Mouse (Mus musculus): Measurements from ENCODE around the gene Rcc1l. TPM values are rescaled to one million over a fixed set of nuclear protein-coding genes. Genes with fewer than 3 reads are reported as not detected.
A peak's percentile ranks its signal among the peaks of the same experiment; 100 is the strongest.

Rcc1l gene
- polyA plus RNA-seq, 1 experiment from 2014 or later, result 23.8 TPM

DNA sequence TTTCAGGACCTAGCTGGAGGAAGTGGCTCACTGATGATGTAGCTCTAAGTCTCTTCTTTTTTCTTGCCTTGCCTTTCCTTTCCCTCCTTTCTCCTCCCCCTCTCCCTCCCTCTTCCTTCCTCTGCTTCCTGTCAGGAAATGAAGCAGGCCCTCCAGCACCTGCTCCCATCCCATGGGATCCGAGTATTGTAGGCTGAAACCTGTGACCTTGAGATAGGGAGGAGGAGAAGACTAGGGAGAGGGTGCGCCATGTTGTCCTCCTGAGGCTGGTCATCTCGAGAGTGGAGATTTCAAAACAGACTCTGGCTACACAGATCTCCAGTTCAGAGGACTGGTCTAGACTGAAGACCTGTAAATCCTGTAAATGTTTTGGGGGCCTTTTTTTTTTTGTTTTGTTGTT lies 5.6 kb upstream of the Rcc1l start:
- Histone ChIP-seq H3K9me3 (ENCODE audit: control insufficient read depth, low read depth, low read length) (no peaks in the 10 kb centered on the region), H3K4me3 (ENCODE audit: low read depth, low read length) (no peak overlapping the region), H3K36me3 (ENCODE audit: control insufficient read depth, insufficient read depth, low read length) (no peaks in the 10 kb centered on the region), H3K27me3 (ENCODE audit: control insufficient read depth, insufficient read depth, low read length) (no peaks in the 10 kb centered on the region), H3K27ac (ENCODE audit: low read length) (no peak overlapping the region), H3K4me2 (replicated peaks; ENCODE audit: low read depth, low read length) (no peak overlapping the region), H3K4me1 (ENCODE audit: control insufficient read depth, insufficient read depth, low read length) (peaks cover 13% of the 10 kb centered on the region), H3K9ac (replicated peaks; ENCODE audit: low read depth, low read length) (no peak overlapping the region)
- ATAC-seq (ENCODE audit: insufficient number of reproducible peaks, insufficient read depth, low FRiP score, low read depth), result no peak
- 59% methylated on average over 3 of the region's 3 CpGs for WGBS

DNA sequence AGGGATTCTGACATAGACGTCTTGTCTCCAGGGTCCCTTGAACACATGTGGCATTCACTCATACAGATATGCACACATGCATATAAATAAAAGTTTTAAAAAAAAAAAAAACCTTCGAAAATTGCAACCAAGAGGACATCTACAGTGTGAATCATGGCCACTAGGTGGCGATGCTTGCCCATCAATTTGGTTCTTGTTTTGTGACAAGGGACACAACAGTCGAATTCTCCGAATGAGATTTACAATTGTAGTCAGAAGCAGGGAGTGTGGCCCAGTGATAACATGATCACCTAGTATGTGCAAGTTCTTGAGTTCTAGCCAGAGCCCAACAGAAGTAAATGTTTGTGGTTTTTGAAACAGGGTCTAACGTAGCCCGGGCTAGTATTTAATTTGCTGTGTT lies 3.3 kb upstream of the Rcc1l start:
- 20% methylated on average over 7 of the region's 7 CpGs for WGBS
- Histone ChIP-seq H3K27ac (ENCODE audit: low read length) (no peak overlapping the region), H3K27me3 (ENCODE audit: control insufficient read depth, insufficient read depth, low read length) (no peaks in the 10 kb centered on the region), H3K4me3 (ENCODE audit: low read depth, low read length) (no peak overlapping the region), H3K4me2 (replicated peaks; ENCODE audit: low read depth, low read length) (no peak overlapping the region), H3K9me3 (ENCODE audit: control insufficient read depth, low read depth, low read length) (no peaks in the 10 kb centered on the region), H3K36me3 (ENCODE audit: control insufficient read depth, insufficient read depth, low read length) (no peaks in the 10 kb centered on the region), H3K4me1 (ENCODE audit: control insufficient read depth, insufficient read depth, low read length) (peaks cover 21% of the 10 kb centered on the region), H3K9ac (replicated peaks; ENCODE audit: low read depth, low read length) (no peak overlapping the region)
- ATAC-seq (ENCODE audit: insufficient number of reproducible peaks, insufficient read depth, low FRiP score, low read depth), result no peak

DNA sequence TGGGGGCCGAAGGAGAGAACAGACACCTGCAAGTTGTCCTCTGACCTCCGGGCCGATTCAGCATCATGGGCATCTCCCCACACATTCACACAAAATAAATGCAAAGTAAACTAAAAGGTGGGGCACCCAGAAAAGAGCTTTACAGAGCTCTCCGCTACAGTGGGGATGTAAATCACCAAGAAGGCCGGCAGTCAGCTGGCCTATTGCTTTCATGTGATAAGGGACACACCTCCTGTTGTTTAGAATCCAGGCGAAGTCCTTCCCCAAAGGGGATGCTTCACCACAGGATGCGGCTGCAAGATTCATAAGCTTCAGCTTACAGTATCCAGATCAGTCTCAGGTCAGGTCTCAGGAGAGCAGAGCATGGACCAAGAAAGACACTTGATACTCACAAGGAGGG lies 2.0 kb upstream of the Rcc1l start:
- H3K9ac ChIP-seq (replicated peaks; ENCODE audit: low read depth, low read length), result no peak overlapping the region
- H3K4me2 ChIP-seq (replicated peaks; ENCODE audit: low read depth, low read length), result no peak overlapping the region
- H3K9me3 ChIP-seq (ENCODE audit: control insufficient read depth, low read depth, low read length), result no peaks in the 10 kb centered on the region
- 76% methylated on average over 7 of the region's 7 CpGs for WGBS
- H3K36me3 ChIP-seq (ENCODE audit: control insufficient read depth, insufficient read depth, low read length), result no peaks in the 10 kb centered on the region
- H3K27me3 ChIP-seq (ENCODE audit: control insufficient read depth, insufficient read depth, low read length), result no peaks in the 10 kb centered on the region
- ATAC-seq (ENCODE audit: insufficient number of reproducible peaks, insufficient read depth, low FRiP score, low read depth), result no peak
- H3K27ac ChIP-seq (ENCODE audit: low read length), result no peak overlapping the region
- no peak overlapping the region for H3K4me3 ChIP-seq (ENCODE audit: low read depth, low read length)
- H3K4me1 ChIP-seq (ENCODE audit: control insufficient read depth, insufficient read depth, low read length), result peaks cover 20% of the 10 kb centered on the region

DNA sequence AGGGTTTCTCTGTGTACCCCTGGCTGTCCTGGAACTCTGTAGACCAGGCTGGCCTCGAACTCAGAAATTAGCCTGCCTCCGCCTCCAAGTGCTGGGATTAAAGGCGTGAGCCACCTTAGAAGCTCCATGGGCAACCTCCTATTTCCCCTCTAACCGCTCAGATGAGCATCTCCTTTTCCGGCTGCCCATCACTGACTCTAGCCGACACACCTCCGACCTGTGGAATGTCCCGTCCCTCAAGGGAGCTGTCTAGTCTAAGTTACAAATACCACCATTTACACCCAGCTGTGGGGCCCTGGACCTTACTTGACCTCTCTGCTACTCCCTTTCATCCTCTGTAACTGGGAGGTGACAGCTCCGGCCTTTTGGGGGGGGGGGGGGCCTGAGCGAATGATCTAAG lies 878 bp downstream of the Rcc1l start:
- Histone ChIP-seq H3K27ac (ENCODE audit: low read length) (peak overlapping the region; percentile 83), H3K4me2 (replicated peaks; ENCODE audit: low read depth, low read length) (peak overlapping the region; percentile 83), H3K4me3 (ENCODE audit: low read depth, low read length) (peak overlapping the region; percentile 94), H3K27me3 (ENCODE audit: control insufficient read depth, insufficient read depth, low read length) (no peaks in the 10 kb centered on the region), H3K4me1 (ENCODE audit: control insufficient read depth, insufficient read depth, low read length) (peaks cover 8% of the 10 kb centered on the region; the same call in 1 of the 2 replicates), H3K9me3 (ENCODE audit: control insufficient read depth, low read depth, low read length) (no peaks in the 10 kb centered on the region), H3K36me3 (ENCODE audit: control insufficient read depth, insufficient read depth, low read length) (no peaks in the 10 kb centered on the region; the same call in 1 of the 2 replicates), H3K9ac (replicated peaks; ENCODE audit: low read depth, low read length) (peak overlapping the region; percentile 74)
- ATAC-seq (ENCODE audit: insufficient number of reproducible peaks, insufficient read depth, low FRiP score, low read depth), result no peak
- WGBS, result 8% methylated on average over 10 of the region's 10 CpGs

DNA sequence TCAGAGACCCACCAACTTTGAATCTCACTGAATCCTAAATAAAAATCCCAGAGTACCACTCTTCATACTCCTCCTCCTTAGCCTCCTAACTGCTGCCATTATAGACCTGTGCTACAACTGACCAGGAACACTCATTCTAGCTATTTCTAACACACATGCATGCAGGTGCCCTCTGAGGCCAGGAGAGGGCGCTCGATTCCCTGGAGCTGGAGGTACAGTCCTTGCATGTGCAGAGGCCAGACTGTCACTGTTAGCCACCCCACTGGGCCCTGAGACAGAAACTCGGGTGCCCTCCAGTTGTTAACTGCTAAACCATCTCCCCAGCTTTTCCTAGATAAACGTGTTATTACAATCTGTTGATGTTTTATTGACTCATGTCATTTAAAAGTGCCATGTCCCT lies 3.4 kb downstream of the Rcc1l start:
- H3K4me1 ChIP-seq (ENCODE audit: control insufficient read depth, insufficient read depth, low read length), result peaks cover 8% of the 10 kb centered on the region; the same call in 1 of the 2 replicates
- no peak overlapping the region for H3K9ac ChIP-seq (replicated peaks; ENCODE audit: low read depth, low read length)
- H3K4me3 ChIP-seq (ENCODE audit: low read depth, low read length), result no peak overlapping the region
- no peak overlapping the region for H3K4me2 ChIP-seq (replicated peaks; ENCODE audit: low read depth, low read length)
- no peaks in the 10 kb centered on the region for H3K27me3 ChIP-seq (ENCODE audit: control insufficient read depth, insufficient read depth, low read length)
- no peak for ATAC-seq (ENCODE audit: insufficient number of reproducible peaks, insufficient read depth, low FRiP score, low read depth)
- H3K27ac ChIP-seq (ENCODE audit: low read length), result no peak overlapping the region
- H3K9me3 ChIP-seq (ENCODE audit: control insufficient read depth, low read depth, low read length), result no peaks in the 10 kb centered on the region
- peaks cover 5% of the 10 kb centered on the region; the same call in 1 of the 2 replicates for H3K36me3 ChIP-seq (ENCODE audit: control insufficient read depth, insufficient read depth, low read length)
- WGBS, result 37% methylated on average over 4 of the region's 4 CpGs

DNA sequence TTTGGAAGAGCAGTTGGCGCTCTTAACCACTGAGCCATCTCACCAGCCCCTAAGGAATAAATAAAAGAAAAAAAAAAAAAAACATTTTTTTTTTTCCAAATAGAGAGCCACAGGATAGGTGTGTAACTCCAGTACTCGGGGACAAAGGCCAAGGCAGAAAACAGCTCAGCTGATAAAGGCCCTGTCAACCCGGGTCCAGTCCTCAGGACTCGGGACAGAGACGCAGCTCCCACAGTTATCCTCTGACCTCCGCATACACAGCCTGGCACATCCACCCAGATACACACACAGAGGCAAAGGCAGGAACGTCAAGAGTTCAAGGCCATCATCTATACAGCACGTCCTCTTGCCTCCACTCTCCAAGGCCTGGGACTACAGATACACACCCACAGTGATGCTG lies 6.4 kb downstream of the Rcc1l start:
- peaks cover 2% of the 10 kb centered on the region; the same call in 1 of the 2 replicates for H3K4me1 ChIP-seq (ENCODE audit: control insufficient read depth, insufficient read depth, low read length)
- H3K36me3 ChIP-seq (ENCODE audit: control insufficient read depth, insufficient read depth, low read length), result peaks cover 10% of the 10 kb centered on the region; the same call in 1 of the 2 replicates

DNA sequence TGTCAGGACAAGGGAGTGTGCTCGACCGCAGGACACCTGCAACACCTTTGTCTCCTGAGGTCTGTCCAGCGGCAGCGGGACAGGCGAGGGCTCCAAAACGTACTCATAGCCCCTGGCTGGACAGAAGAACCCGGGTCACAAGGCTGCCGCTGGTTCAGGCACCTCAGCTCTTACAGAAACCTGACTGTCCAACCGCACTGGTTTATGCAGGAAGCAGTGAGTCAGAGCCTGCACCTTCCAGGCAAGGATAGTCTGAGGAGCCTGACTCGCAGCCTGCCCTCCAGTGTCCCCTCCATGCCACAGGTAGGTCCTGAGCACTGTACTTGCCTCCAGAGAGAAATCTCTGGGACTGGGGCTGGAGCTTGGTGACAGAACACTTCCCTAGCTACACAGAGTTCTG lies 7.3 kb downstream of the Rcc1l start:
- Histone ChIP-seq H3K27me3 (ENCODE audit: control insufficient read depth, insufficient read depth, low read length) (no peaks in the 10 kb centered on the region), H3K9me3 (ENCODE audit: control insufficient read depth, low read depth, low read length) (no peaks in the 10 kb centered on the region), H3K4me2 (replicated peaks; ENCODE audit: low read depth, low read length) (no peak overlapping the region), H3K9ac (replicated peaks; ENCODE audit: low read depth, low read length) (no peak overlapping the region), H3K4me1 (ENCODE audit: control insufficient read depth, insufficient read depth, low read length) (no peaks in the 10 kb centered on the region), H3K27ac (ENCODE audit: low read length) (no peak overlapping the region), H3K36me3 (ENCODE audit: control insufficient read depth, insufficient read depth, low read length) (peaks cover 12% of the 10 kb centered on the region; the same call in 1 of the 2 replicates), H3K4me3 (ENCODE audit: low read depth, low read length) (no peak overlapping the region)
- ATAC-seq (ENCODE audit: insufficient number of reproducible peaks, insufficient read depth, low FRiP score, low read depth), result no peak
- WGBS, result 91% methylated on average over 10 of the region's 10 CpGs

More for the DNA sequence above, 6.4 kb downstream of the Rcc1l start:
- 91% methylated on average over 8 of the region's 8 CpGs for WGBS
- Histone ChIP-seq H3K27ac (ENCODE audit: low read length) (no peak overlapping the region), H3K9ac (replicated peaks; ENCODE audit: low read depth, low read length) (no peak overlapping the region), H3K9me3 (ENCODE audit: control insufficient read depth, low read depth, low read length) (no peaks in the 10 kb centered on the region), H3K27me3 (ENCODE audit: control insufficient read depth, insufficient read depth, low read length) (no peaks in the 10 kb centered on the region), H3K4me2 (replicated peaks; ENCODE audit: low read depth, low read length) (no peak overlapping the region), H3K4me3 (ENCODE audit: low read depth, low read length) (no peak overlapping the region)
- ATAC-seq (ENCODE audit: insufficient number of reproducible peaks, insufficient read depth, low FRiP score, low read depth), result no peak

DNA sequence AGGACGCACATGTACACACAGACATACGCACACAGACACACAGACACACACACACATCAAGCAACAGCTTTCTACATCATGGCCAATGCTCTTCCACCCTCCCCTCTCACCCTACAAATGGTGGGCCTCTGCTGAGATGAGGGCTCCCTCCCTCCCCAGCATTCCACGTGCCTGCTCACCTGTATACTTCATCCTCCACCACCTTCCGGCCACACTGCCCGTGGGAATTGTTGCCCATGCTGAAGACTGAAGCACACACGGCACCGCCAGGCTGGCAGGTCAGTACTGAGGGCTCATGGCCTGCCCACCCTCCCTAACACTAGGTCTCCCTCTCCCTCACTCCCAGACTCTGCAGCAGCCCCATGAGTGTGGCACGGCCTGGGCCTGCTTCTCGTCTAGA lies 8.5 kb downstream of the Rcc1l start:
- Histone ChIP-seq H3K4me3 (ENCODE audit: low read depth, low read length) (no peak overlapping the region), H3K4me1 (ENCODE audit: control insufficient read depth, insufficient read depth, low read length) (no peaks in the 10 kb centered on the region), H3K4me2 (replicated peaks; ENCODE audit: low read depth, low read length) (no peak overlapping the region), H3K36me3 (ENCODE audit: control insufficient read depth, insufficient read depth, low read length) (peaks cover 21% of the 10 kb centered on the region; the same call in 1 of the 2 replicates), H3K9ac (replicated peaks; ENCODE audit: low read depth, low read length) (no peak overlapping the region), H3K27me3 (ENCODE audit: control insufficient read depth, insufficient read depth, low read length) (no peaks in the 10 kb centered on the region), H3K9me3 (ENCODE audit: control insufficient read depth, low read depth, low read length) (no peaks in the 10 kb centered on the region), H3K27ac (ENCODE audit: low read length) (no peak overlapping the region)
- ATAC-seq (ENCODE audit: insufficient number of reproducible peaks, insufficient read depth, low FRiP score, low read depth), result no peak
- 89% methylated on average over 9 of the region's 9 CpGs for WGBS

DNA sequence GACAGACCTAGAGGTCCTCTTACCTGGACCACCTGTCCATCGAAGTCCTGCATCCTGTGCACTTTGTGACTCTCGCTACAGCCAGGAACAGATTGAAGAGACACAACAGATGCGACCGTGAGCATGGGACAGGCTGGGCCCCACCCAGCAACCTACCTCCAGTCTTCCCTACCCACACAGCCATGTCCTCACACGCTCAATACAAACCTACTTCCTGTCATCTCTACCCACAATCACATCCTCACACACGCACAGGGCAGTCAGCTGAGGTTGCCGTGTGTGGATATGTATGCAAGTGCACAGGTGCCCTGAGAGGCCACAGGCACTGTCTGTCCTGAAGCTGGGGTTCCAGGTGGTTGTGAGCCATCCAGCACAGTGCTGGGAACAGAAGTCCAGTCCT lies 9.9 kb downstream of the Rcc1l start:
- Histone ChIP-seq H3K4me3 (ENCODE audit: low read depth, low read length) (no peak overlapping the region), H3K36me3 (ENCODE audit: control insufficient read depth, insufficient read depth, low read length) (peaks cover 31% of the 10 kb centered on the region; the same call in 1 of the 2 replicates), H3K4me1 (ENCODE audit: control insufficient read depth, insufficient read depth, low read length) (no peaks in the 10 kb centered on the region), H3K27ac (ENCODE audit: low read length) (no peak overlapping the region), H3K9ac (replicated peaks; ENCODE audit: low read depth, low read length) (no peak overlapping the region), H3K27me3 (ENCODE audit: control insufficient read depth, insufficient read depth, low read length) (no peaks in the 10 kb centered on the region), H3K9me3 (ENCODE audit: control insufficient read depth, low read depth, low read length) (no peaks in the 10 kb centered on the region), H3K4me2 (replicated peaks; ENCODE audit: low read depth, low read length) (no peak overlapping the region)
- ATAC-seq (ENCODE audit: insufficient number of reproducible peaks, insufficient read depth, low FRiP score, low read depth), result no peak
- WGBS, result 90% methylated on average over 7 of the region's 7 CpGs

All from stomach, embryonic 14.5 days (tissue).